Mouse (Mus musculus): ENCODE measurements around the gene Atp8b5. TPM values are rescaled to one million over a fixed set of nuclear protein-coding genes. Genes with fewer than 3 reads are reported as not detected.
A peak's percentile ranks its signal among the peaks of the same experiment; 100 is the strongest.

The Atp8b5 gene
- polyA plus RNA-seq, 1 experiment from 2014 or later, result 0.35 TPM

GRCm38 (mm10) chr4:43419801-43420281, 152.9 kb downstream of the Atp8b5 start:
- Histone ChIP-seq H3K27ac (peak overlapping the region; percentile 26; the same call in 1 of the 2 replicates), H3K36me3 (peaks cover 82% of the 10 kb centered on the region), H3K27me3 (peaks cover 27% of the 10 kb centered on the region), H3K9ac (replicated peaks) (no peak overlapping the region; the same call in 1 of the 2 replicates), H3K4me1 (replicated peaks) (peaks cover 13% of the 10 kb centered on the region; the same call in 1 of the 2 replicates), H3K4me2 (replicated peaks) (no peak overlapping the region), H3K9me3 (no peaks in the 10 kb centered on the region), H3K4me3 (replicated peaks) (no peak overlapping the region)
- WGBS, result 74% methylated on average over 9 of the region's 9 CpGs
- no peak for ATAC-seq

GRCm38 (mm10) chr4:43420305-43420704, 153.3 kb downstream of the Atp8b5 start:
- H3K4me2 ChIP-seq (replicated peaks), result no peak overlapping the region
- WGBS, result 6% methylated on average over 6 of the region's 6 CpGs
- peaks cover 31% of the 10 kb centered on the region for H3K27me3 ChIP-seq
- 0 out of 2 replicates have a peak, but pooled peaks have one; percentile 12 for ATAC-seq
- H3K27ac ChIP-seq, result no peak overlapping the region
- peaks cover 16% of the 10 kb centered on the region for H3K4me1 ChIP-seq (replicated peaks)
- H3K9ac ChIP-seq (replicated peaks), result no peak overlapping the region; the same call in 1 of the 2 replicates
- H3K36me3 ChIP-seq, result peaks cover 82% of the 10 kb centered on the region
- H3K9me3 ChIP-seq, result no peaks in the 10 kb centered on the region
- no peak overlapping the region for H3K4me3 ChIP-seq (replicated peaks)

GRCm38 (mm10) chr4:43421632-43422240, 154.8 kb downstream of the Atp8b5 start:
- no peaks in the 10 kb centered on the region for H3K9me3 ChIP-seq
- no peak overlapping the region for H3K4me2 ChIP-seq (replicated peaks)
- H3K27me3 ChIP-seq, result peaks cover 46% of the 10 kb centered on the region
- no peak overlapping the region for H3K4me3 ChIP-seq (replicated peaks)
- H3K36me3 ChIP-seq, result peaks cover 82% of the 10 kb centered on the region
- whole genome bisulfite sequencing, result 82% methylated on average over 28 of the region's 28 CpGs
- no peak overlapping the region for H3K27ac ChIP-seq
- H3K9ac ChIP-seq (replicated peaks), result no peak overlapping the region
- ATAC-seq, result peak; percentile 13; the same call in 1 of the 2 replicates
- peaks cover 20% of the 10 kb centered on the region for H3K4me1 ChIP-seq (replicated peaks)

Other genes starting within 250 kb of the Atp8b5 start
- 25.3 and 29.9 TPM in 2 replicates for gene Pigo, start 241.3 kb upstream of the Atp8b5 start, polyA plus RNA-seq (2015; fragmentation: Nextera tagmentation; extraction: Ambion mirVana)
- 245 and 253 TPM in 2 replicates for gene Stoml2, start 235.4 kb upstream of the Atp8b5 start, polyA plus RNA-seq (2015; fragmentation: Nextera tagmentation; extraction: Ambion mirVana)
- gene Fam214b, start 220.9 kb upstream of the Atp8b5 start, polyA plus RNA-seq (2015; fragmentation: Nextera tagmentation; extraction: Ambion mirVana), result 45.4 and 55.2 TPM in 2 replicates
- 20.0 and 20.2 TPM in 2 replicates for gene Unc13b, start 208.2 kb upstream of the Atp8b5 start, polyA plus RNA-seq (2015; fragmentation: Nextera tagmentation; extraction: Ambion mirVana)
- 68.8 and 75.4 TPM in 2 replicates for gene Rusc2, start 114.8 kb downstream of the Atp8b5 start, polyA plus RNA-seq (2015; fragmentation: Nextera tagmentation; extraction: Ambion mirVana)
- 0.30 and 0.83 TPM in 2 replicates for gene Fam166b, start 162.0 kb downstream of the Atp8b5 start, polyA plus RNA-seq (2015; fragmentation: Nextera tagmentation; extraction: Ambion mirVana)
- gene Tesk1, start 174.8 kb downstream of the Atp8b5 start, polyA plus RNA-seq (2015; fragmentation: Nextera tagmentation; extraction: Ambion mirVana), result 6.1 and 8.4 TPM in 2 replicates
- 4.1 and 4.7 TPM in 2 replicates for gene Cd72, start 187.5 kb downstream of the Atp8b5 start, polyA plus RNA-seq (2015; fragmentation: Nextera tagmentation; extraction: Ambion mirVana)
- gene Sit1, start 216.6 kb downstream of the Atp8b5 start, polyA plus RNA-seq (2015; fragmentation: Nextera tagmentation; extraction: Ambion mirVana), result not detected in 2 replicates
- gene Ccdc107, start 225.7 kb downstream of the Atp8b5 start, polyA plus RNA-seq (2015; fragmentation: Nextera tagmentation; extraction: Ambion mirVana), result 54.4 and 60.3 TPM in 2 replicates
- gene Arhgef39, start 232.5 kb downstream of the Atp8b5 start, polyA plus RNA-seq (2015; fragmentation: Nextera tagmentation; extraction: Ambion mirVana), result 15.4 and 16.1 TPM in 2 replicates
- gene Car9, start 239.8 kb downstream of the Atp8b5 start, polyA plus RNA-seq (2015; fragmentation: Nextera tagmentation; extraction: Ambion mirVana), result 0.19 and 0.27 TPM in 2 replicates

Data from midbrain, embryonic 13.5 days (tissue).